Mouse (Mus musculus) layer of hippocampus, postnatal 36 days (tissue): ENCODE measurements around the gene Mylk2. TPM values are rescaled to one million over a fixed set of nuclear protein-coding genes. Genes with fewer than 3 reads are reported as not detected.
A peak's percentile ranks its signal among the peaks of the same experiment; 100 is the strongest.

Experiments
- DNase-seq, 2 experiments: peaks; one replicate each; pipeline ENCODE4 v3.0.0; 2022
- total RNA-seq, 2 experiments: library from RNA; stranded (reverse); gene quantifications; 2 replicates each; pipeline ENCODE4 v1.2.3; 2021

The Mylk2 gene
- total RNA-seq, 2 experiments from 2014 or later, result not detected

- DNase-seq, result peak; percentile 84 to 85
These were observed 3.4 kb downstream of the Mylk2 start for GRCm38 (mm10) chr2:152914310-152915120.

GRCm38 (mm10) chr2:152915453-152915852 is 4.3 kb downstream of the Mylk2 start:
- no peak for DNase-seq

GRCm38 (mm10) chr2:152916111-152916510 is 5.0 kb downstream of the Mylk2 start:
- DNase-seq, result no peak

- no peak for DNase-seq
These were observed 6.5 kb downstream of the Mylk2 start for GRCm38 (mm10) chr2:152917671-152918070.

- DNase-seq, result no peak
These were observed 11.2 kb downstream of the Mylk2 start for GRCm38 (mm10) chr2:152922376-152922775.

GRCm38 (mm10) chr2:152923621-152924020 is 12.5 kb downstream of the Mylk2 start:
- DNase-seq, result no peak

GRCm38 (mm10) chr2:152924128-152924527 is 13.0 kb downstream of the Mylk2 start:
- no peak for DNase-seq

- DNase-seq, result no peak
These were observed 13.4 kb downstream of the Mylk2 start for GRCm38 (mm10) chr2:152924543-152924942.

GRCm38 (mm10) chr2:152925189-152925872 is 14.2 kb downstream of the Mylk2 start:
- no peak for DNase-seq

GRCm38 (mm10) chr2:152926896-152927295 is 15.7 kb downstream of the Mylk2 start:
- DNase-seq, result no peak

GRCm38 (mm10) chr2:152927371-152927770 is 16.2 kb downstream of the Mylk2 start:
- DNase-seq, result no peak

- DNase-seq, result no peak
These were observed 17.3 kb downstream of the Mylk2 start for GRCm38 (mm10) chr2:152928219-152928987.

- DNase-seq, result no peak
These were observed 17.8 kb downstream of the Mylk2 start for GRCm38 (mm10) chr2:152928988-152929370.

- no peak for DNase-seq
These were observed 19.1 kb downstream of the Mylk2 start for GRCm38 (mm10) chr2:152930276-152930675.

GRCm38 (mm10) chr2:152931456-152932160 is 20.5 kb downstream of the Mylk2 start:
- DNase-seq, result no peak

GRCm38 (mm10) chr2:152933048-152933447 is 21.9 kb downstream of the Mylk2 start, which contains the start of gene Foxs1:
Gene Foxs1, minus strand, starts transcription at chr2:152933208.
- no peak for DNase-seq

- DNase-seq, result peak in 1 of 2 experiments; percentile 31
These were observed 22.5 kb downstream of the Mylk2 start for GRCm38 (mm10) chr2:152933614-152934013.

- DNase-seq, result peak in 1 of 2 experiments; percentile 25
These were observed 28.7 kb downstream of the Mylk2 start for GRCm38 (mm10) chr2:152939846-152940245.

GRCm38 (mm10) chr2:152941106-152941505 is 30.0 kb downstream of the Mylk2 start:
- DNase-seq, result no peak

GRCm38 (mm10) chr2:152941776-152942175 is 30.6 kb downstream of the Mylk2 start:
- no peak for DNase-seq

- DNase-seq, result no peak
These were observed 31.9 kb downstream of the Mylk2 start for GRCm38 (mm10) chr2:152942898-152943515.

- no peak for DNase-seq
These were observed 32.4 kb downstream of the Mylk2 start for GRCm38 (mm10) chr2:152943568-152943967.
